Mouse (Mus musculus) CD4-positive, CD25-positive, alpha-beta regulatory T cell, adult 4 months (primary cell): ENCODE measurements around the gene Hsdl1. TPM values are rescaled to one million over a fixed set of nuclear protein-coding genes. Genes with fewer than 3 reads are reported as not detected.

Experiments used
- ATAC-seq: one replicate; pipeline ENCODE4 v1.8.0; 2017
- polyA plus RNA-seq, 2 experiments: library from polyadenylated mRNA; unstranded; fragments of 100-300 nt; shearing (Covaris generic); gene quantifications; one replicate each; pipeline ENCODE4 v1.2.1; 2017

Gene Hsdl1
- 10 to 100 TPM; 68.3 to 83.5 TPM for polyA plus RNA-seq

DNA sequence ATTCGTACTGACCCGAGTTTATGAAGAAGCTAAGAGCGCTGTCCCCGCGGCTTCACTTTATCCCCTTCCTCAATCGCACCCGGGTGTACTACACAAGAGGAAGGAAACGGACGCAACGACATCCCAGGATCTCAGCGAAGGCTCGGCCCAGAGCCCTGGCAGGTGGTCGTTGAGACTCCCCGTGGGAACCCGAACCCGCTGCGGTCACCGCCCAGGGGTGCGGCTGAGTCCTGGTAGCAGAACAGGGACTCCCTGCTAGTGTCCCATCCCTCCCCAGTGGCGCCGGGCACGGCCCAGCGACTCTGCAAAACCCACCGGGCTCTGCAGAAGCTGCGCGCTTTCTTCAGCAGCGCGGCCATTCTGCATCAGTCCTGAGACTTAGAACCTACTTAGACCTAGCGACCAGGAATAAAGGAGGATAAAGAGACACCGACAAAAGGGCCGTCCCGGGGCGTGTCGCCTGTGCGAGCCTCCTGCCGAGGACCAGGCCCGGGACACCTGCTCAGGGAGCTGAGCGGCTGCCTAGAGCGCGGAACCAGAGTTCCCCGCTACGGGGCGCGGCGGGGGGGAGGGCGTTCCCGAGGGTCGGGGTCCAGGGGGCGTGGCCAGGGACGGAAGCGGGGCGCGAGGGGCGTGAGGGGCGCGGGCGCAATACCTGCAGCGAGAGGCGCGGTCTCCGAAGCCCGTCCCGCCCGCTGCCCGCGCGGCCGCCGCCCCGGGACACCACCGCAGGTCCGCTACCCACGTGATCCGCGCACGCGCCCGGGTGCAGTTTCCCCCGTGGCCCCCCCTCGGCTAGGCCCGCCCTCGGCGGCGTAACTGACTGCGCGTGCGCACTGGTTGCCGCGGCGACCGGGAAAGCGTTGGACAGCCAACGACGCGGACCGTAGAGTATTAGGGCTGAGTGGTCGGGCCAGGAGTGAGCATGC is at the start of gene Hsdl1, which contains the start of gene Dnaaf1:
Gene Hsdl1, minus strand, starts transcription at position 747 of the 929 bp plus-strand sequence.
Gene Dnaaf1, plus strand, starts transcription at position 799 of the 929 bp plus-strand sequence.
- peak; percentile 74 for ATAC-seq

DNA sequence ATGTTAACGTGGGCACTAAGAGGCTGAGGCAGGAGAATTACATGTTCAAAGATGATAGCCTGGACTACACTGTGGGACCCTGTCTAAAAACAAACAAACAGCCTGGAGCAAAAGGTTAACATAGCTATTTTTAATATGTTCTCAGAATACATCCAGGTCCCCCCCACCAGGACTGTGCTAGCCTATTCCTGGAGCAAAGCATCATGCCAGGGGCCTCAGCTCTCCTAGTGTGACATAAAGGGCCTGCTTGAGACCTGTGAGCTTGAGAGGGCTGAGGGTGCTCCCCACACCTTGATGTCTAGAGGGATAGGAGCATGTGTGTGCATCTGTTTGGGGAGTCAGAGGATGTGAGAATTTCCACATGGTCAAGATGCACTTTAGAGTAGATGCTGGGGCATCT is 48.8 kb upstream of the Hsdl1 start:
- ATAC-seq, result no peak

DNA sequence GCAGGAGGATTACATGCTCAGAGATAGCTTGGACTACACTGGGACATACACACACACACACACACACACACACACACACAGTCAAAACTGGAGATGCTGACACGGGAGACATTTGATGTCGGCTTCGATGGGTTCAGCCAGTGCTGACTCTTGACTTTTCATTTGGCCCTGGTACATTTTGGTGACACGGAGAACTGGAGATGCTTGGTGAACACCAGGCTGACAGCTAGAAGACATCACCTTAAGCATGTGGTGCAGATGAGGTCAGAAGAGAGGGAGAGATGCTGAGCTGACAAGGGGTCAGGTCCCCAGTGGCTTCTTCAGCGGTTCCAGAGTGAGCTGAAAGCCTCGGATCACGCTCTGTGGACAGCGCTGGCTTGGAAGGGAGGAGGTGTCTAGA is 48.1 kb upstream of the Hsdl1 start:
- ATAC-seq, result no peak

DNA sequence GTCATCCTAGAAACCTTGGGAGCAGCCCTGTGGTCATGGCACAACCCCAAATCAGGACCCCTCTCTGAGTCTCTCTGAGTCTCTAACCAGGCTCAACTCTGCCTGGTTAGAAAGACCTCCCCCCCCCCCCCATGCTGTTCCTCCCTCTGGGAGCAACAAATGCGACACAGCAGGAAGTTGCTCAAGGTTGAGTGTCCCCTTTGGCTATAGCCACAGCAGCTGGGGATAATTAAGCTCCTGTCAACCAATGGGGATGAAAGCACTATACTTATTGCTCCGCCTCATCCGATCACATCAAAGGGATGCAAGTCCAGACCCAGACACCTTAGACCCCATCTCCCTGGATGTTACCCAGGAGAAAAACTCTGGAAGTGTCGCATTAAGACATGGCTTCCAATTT is 47.6 kb upstream of the Hsdl1 start:
- no peak for ATAC-seq

DNA sequence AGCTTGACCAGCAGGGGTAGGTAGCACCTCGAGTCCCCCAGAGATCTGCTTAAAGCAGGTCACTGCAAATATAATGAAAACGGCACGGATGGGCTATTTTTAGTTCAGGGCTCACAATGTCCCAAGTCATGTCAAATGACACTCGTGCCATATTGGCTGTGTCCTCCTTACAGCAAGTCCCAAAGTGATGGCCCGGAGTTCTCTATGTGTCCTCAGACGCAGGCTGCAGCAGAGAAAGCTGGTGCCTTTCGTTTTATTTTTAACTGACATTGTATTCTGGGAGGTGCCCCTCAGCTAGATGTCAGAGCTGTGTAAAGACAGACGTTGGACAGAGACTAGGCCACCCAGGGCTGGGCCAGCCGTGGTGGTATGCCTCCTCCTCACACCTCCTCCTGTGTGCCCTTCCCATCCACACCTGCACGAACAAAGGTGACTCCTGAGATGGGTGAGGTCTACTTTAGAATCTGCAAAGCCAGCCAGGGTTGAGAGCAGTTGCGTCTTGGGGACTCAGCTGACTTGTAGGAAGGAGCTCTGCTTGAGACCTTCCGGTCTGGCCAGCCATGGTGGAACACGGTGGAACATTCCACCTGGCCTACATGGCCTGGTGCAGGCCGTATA is 46.0 kb upstream of the Hsdl1 start:
- no peak for ATAC-seq

DNA sequence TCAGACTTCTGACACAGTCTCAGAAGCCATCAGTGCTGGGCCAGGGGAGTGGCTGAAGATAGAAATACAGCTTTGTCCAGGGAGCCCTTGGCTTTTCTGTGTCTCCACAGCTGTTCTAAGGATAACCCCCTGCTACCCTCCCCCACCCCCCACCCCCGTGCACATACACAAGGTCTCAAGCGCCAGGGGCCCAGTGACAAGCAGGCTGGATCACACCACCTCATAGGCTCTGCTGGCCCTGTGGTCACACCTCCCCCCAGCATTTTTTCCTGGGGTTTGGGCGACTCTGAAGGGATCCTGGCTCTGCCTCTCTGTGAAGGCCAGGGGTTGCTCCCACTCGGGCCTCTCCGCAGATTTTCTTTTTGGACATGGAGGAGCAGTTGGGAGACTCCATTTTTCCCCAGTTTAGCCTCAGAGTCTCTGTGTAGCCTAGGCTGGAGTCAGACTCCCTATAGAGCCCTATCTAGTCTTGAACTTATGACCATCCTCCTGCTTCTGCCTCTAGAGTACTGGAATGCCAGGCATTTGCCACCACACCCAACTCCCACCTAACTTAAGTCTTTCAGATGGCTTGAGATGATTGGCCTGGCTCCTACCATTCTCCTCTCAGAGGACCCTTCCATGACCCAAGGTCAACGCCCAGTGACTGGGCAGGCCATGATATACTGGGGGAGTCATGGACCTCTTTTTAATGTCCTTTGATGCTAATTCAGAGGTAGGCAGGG is 45.3 kb upstream of the Hsdl1 start:
- no peak for ATAC-seq

DNA sequence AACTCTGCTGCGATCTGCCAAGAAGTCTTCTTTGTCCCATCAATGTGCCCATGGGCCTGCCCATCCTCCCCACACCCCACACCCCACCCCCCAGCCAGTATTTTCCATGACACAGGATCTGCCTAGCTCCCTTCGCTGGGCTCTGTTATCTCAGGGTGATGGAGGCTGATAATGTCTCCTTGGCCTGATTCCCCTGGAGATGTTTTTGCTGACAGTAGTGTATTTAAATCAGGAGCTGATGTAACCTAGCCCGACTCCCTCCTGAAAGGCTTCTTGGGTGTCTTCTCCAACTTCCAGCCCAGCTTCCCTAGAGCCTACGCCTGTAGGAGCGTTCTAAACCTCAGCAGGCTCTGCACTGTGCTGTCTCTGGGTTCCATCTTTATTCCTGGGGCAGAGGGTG is 43.9 kb upstream of the Hsdl1 start:
- no peak for ATAC-seq

DNA sequence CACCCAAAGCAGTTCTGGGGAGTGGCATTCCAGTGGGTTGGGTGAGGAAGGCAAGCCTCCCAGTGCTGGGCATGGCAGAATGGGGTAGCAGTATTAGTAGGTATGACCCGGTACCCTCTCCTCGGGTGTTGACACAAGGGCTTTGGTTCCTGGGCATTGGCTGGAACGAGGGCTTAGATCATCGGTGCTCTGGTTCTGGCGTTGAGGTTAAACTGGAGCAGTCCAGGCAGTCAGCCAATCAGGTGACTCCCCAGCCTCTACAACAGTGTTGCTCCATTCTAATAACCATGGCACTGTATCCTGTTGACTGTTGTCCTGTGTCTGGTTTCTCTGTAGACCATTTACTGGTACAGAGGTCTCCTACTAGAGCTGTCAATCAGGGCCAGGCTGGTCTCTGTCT is 42.6 kb upstream of the Hsdl1 start:
- ATAC-seq, result no peak

DNA sequence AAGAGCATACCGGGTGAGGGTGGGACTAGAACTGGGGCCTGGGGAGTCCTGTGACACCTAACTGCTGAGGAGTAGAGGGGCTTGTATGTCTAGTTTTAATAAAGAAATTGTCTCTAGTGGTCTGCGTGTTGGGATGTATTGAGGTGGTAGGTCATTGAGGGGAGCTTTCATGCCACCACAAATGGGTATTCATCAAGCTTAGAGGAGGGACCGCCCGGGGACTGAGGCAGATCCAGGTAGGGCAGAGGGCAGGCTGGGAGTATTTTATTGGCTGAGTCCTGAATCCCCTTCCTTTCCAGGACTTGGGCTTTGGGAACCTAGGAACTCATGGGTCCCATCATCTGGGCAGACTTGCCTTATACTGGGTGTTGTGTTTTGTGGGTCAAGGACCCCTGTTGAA is 41.8 kb upstream of the Hsdl1 start:
- ATAC-seq, result no peak

DNA sequence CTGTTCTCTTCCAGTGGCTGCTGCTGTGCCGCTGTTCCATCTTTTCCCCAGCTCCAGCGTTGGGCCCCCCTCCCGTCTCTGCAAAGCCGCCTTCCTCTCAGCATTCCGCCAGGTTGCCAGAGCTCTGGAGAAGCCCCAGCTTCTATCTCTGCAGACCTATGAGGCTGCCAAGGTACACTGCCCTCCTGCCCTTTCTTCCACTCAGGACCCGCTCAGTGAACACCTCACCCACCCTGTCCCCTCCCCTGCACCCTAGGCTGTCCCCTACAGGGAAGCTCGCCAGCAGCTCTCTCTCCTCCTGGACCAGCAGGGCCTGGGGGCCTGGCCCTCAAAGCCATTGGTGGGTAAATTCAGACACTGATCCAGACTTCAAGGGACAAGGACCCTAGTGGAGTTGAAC is 41.4 kb upstream of the Hsdl1 start:
- no peak for ATAC-seq

DNA sequence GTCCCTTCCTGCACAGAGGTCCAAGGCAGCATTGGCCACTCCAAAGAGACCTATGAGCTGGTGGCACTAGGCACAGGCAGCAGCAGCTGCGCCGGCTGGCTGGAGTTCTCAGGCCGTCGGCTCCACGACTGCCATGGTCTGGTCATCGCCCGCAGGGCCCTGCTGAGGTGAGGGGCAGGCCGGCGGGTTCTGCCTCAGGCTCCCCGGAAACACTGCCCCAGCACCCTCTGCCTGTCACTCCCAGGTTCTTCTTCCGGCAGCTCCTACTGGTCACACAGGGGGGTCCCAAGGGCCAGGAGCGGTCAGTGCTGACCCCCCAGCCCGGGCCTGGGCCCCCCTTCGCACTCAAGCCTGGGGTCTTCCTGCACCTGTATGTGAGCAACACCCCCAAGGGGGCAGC is 40.1 kb upstream of the Hsdl1 start:
- ATAC-seq, result no peak

DNA sequence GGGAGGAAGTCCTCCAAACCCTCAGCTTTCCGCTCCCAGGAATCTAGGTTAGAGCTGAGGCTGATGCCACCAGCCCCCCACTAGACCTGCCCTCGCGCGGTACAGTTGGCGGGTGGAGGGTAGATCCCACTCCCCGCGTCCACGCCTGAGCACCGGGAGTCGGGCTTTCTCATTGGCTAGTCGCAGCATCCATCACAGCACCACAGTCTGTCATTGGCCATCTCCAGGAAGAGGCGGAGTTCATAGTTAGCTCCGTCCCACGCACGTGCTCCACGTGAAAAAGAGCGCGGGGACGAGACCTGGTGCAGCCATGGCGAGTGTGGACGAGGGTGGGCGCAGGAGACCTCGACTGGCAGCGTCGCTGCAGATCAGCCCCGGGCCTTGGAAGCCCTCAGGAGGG is 37.5 kb upstream of the Hsdl1 start, which contains the start of gene Adad2:
Gene Adad2, plus strand, starts transcription at position 277 of the 400 bp plus-strand sequence.
- ATAC-seq, result no peak

DNA sequence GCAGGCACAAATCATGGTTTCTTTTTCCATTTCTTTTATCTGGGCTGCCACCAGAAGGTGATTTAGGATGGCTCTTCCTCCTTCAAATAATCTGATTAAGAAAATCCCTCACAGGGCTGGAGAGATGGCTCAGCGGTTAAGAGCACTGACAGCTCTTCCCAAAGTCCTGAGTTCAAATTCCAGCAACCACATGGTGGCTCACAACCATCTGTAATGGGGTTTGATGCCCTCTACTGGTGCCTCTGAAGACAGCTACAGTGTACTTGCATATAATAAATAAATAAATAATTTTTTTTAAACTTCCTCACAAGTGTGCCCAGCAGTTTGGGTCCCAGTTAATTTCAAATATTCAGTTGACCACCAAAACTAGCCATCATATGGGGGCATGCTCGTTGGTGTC is 31.2 kb upstream of the Hsdl1 start:
- ATAC-seq, result no peak

DNA sequence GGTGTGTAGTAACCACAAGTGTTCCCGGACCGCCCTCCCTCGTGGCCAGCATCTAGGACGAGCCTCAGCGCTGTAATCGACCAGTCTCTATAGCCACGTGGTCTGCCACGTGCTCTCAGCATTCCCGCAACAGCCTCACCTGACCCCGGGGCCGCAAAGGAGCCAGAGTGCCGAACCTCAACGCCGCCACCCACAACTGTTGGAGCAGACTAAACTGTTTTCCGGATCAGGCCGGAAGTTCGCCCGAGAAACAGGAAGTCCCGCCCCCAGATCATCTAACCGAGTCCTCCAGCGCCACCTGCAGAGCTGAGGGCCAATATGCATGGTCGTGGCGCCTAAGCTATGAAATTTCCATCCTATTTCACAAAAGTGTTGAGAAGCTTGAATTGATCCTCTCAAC is 30.0 kb upstream of the Hsdl1 start, which contains the start of gene Taf1c:
Gene Taf1c, minus strand, starts transcription at position 227 of the 400 bp plus-strand sequence.
- peak; percentile 100 for ATAC-seq

DNA sequence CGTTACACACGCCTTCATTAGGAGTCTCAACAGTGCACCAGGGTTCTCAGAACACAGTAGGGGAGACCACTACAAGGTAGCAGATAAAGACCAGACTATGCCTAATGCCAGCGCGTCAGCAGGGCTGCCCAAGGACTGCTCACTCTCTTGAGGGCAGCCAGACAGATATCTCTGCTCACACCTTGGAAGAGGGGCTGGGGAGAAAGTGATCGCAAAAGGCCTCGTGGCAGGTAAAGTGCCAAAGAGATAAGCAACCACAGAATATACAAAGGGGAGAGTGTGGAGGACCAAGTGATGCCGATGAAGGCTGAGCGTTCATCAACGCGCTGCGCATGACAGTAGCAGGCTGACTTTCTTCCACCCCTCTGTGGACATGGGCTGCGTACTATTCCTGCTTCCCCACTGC is 29.4 kb upstream of the Hsdl1 start:
- ATAC-seq, result no peak

DNA sequence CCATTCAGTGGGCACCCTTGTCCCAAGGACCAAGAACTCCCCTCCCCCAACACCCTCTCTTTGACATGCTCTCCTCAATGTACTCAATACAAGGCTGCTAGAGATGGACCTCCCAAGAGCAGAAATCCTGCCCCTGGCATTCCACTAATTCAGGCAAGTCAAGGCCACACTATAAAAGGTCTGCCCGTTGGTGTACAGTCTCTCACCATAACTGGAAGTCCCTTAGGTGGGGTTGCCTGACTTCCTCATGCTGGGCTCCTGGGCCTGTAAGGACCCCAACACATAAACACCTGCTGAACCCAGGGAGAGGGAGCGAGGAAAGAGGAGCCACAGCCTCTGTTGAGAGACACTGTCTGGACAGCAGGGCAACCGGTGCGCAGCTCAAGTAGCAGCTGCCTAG is 28.8 kb upstream of the Hsdl1 start:
- no peak for ATAC-seq

DNA sequence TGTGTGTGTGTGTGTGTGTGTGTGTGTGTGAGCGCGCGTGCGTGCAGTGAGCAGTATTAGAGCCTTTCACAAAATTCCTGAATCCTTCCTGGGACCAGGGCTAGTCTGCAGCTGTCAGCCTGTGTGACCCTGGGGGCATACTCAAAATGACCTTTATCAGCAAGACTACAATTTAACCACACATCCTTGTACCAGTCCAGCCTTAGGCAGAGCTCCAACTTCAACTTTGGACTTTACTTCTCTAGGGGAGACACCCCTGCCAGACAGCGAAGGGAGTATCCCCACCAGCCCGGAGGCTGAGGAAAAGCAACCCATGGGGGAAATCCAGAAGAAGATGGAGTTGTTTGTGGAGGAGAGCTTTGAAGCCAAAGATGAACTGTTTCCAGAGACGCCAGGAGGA is 16.5 kb upstream of the Hsdl1 start:
- ATAC-seq, result no peak

DNA sequence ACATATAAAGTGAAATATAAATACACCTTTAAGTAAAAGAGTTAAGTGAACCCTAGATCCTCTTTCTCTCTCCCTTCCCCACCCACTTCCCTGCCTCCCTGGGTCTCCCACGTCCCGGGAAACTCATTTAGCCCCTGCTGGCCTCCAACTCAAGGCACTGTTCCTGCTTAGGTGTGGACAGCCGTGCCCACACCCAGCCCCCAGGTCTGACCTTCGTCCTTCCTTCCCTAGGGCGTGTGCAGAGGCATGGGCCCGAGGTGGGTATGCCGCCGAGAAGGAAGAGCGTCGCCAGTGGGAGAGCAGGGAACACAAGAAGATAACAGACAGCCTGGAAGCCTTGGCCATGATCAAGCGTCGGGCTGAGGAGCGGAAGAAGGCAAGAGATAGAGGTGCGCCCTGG is 15.4 kb upstream of the Hsdl1 start:
- no peak for ATAC-seq

DNA sequence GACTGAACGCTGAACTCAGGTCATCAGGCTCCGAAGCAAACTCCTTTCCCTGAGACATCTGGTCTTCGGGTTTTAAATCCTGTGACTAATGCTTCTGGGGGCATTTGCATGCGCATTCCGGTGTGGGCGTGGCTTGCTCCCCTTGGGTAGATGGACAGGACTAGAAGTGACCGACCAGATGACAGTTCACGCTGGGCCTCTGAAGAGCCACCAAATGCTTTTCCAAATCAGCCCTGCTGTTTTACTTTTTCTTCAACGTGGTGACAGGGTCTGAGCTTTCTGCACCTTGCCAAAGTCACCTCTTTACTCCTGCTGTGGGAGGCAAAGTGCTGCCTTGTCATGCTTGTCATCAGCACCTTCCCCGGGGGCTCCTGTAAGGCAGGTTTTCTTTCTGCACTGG is 13.9 kb upstream of the Hsdl1 start:
- ATAC-seq, result no peak

DNA sequence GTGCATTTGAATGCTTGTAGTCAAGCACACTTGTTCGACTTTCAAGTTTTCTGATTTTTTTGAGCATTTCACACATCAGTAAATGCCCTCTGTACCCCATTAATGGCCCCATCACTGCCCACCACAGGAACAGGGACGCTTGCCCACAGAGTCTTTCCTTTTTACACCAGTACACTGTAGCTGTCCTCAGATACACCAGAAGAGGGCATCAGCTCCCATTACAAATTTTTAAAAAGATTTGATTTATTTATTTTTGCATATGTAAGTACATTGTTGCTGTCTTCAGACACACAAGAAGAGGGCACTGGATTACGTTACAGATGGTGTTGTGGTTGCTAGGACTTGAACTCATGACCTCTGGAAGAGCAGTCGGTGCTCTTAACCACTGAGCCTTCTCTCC is 13.3 kb upstream of the Hsdl1 start:
- ATAC-seq, result no peak

DNA sequence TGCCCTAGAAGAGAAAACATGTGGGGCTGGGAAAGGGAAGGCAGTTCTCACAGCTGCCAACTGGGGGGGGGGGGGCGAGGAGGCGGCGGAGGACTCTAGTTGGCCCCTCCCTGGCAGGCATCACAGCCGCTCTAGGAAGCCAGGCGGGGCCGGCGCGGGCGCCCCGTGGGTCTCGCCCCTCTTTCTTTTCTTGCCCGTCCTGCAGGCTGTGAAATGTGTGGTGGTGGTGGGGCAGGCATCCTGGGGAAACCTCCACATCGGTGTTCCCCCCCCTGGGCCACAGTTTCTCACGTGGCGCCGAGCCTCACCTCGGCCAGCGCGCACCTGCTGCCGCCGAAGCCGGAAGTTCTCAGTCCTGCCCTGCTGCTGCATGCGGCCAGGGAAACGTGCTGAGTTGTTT is 10.9 kb upstream of the Hsdl1 start:
- ATAC-seq, result peak; percentile 92

DNA sequence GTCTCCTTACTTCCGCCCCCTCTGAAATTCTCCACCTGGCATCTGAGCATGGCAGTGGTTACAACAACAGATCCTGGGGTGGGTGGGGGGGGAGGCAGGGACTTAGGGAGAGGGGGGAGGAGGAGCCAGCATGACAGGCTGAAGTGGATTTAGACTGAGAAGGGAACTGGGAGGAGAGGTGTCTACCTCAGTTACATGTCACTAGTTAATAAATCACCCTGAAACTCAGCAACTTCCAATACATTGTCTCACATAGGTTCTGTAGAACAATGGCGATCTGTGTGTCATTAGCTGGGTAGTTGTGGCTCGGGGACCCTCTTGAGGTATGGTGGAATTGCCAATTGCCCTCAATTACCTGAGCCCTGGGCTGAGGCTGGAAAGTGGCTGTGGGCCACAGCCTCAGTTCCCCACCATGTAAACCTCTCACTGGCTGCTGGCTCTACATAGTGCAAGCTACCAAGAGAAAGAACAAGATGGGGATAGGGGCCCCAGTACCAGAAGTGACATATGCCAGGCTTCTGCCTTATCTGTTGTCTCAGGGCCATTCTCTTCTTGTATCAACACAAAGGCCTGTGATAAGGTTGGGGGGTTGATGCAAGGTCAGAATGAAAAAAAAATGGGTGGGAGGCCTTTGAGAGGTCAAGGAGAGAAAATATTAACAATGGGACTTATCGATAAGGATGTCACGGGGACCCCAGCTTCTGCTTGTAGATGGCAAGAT is 5.6 kb upstream of the Hsdl1 start:
- ATAC-seq, result no peak

DNA sequence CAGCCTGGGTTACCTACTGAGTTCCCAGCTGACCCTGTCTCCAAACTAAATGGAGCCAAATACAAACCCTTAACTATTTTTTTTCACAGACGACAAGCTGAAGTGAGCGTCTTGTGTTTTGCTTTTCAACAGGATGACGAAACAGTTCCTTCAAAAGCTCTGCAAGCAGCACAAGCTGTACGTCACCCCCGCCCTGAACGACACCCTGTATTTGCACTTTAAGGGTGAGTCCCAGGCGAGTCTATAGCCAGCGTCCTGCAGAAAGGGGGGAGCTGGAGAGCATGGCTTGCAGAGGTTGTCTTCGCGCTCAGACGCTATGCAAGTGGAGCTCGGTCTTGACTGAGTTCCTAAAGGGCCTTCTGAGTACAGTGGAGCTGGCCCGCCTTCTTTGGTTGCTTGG is 4.1 kb upstream of the Hsdl1 start:
- no peak for ATAC-seq
